Mouse (Mus musculus) neural tube, embryonic 14.5 days (tissue): ENCODE measurements around the gene Zfp740. TPM values are rescaled to one million over a fixed set of nuclear protein-coding genes. Genes with fewer than 3 reads are reported as not detected.

ENCODE experiments used
- ATAC-seq: fragments of 200-750 bp; cut with Nextera tagmentation; 2 replicates; pipeline ENCODE4 v1.8.0; 2017; ENCODE audit warnings: low read depth, mild to moderate bottlenecking, moderate TSS enrichment, moderate library complexity
- H3K27ac ChIP-seq: fragments of 300-500 bp; sonication (generic); 2 replicates; pipeline ENCODE4 v1.5.1; 2014; ENCODE audit warnings: low read depth, mild to moderate bottlenecking, control low read depth, low read length, moderate library complexity, mixed read lengths
- H3K27me3 ChIP-seq: fragments of 300-500 bp; sonication (generic); 2 replicates; pipeline ENCODE4 v1.6.1; 2014; ENCODE audit warnings: low read length; ENCODE audit not compliant: control insufficient read depth, insufficient read depth
- H3K36me3 ChIP-seq: fragments of 300-500 bp; sonication (generic); 2 replicates; pipeline ENCODE4 v1.6.1; 2014; ENCODE audit warnings: low read length, mixed read lengths; ENCODE audit not compliant: control insufficient read depth, insufficient read depth
- H3K4me1 ChIP-seq: fragments of 300-500 bp; sonication (generic); 2 replicates; pipeline ENCODE4 v1.6.1; 2014; ENCODE audit warnings: low read length; ENCODE audit not compliant: control insufficient read depth, insufficient read depth
- H3K4me2 ChIP-seq: fragments of 300-500 bp; sonication (generic); 2 replicates; pipeline ENCODE4 v1.6.1; 2014; ENCODE audit warnings: mild to moderate bottlenecking, low read depth, low read length, control low read depth
- H3K4me3 ChIP-seq: fragments of 300-500 bp; sonication (generic); 2 replicates; pipeline ENCODE4 v1.5.1; 2014; ENCODE audit warnings: low read depth, low read length, control low read depth, mixed read lengths
- H3K9ac ChIP-seq: fragments of 300-500 bp; sonication (generic); replicated peaks from 2 replicates; pipeline ENCODE4 v1.6.1; 2014; ENCODE audit warnings: low read depth, mild to moderate bottlenecking, control low read depth, low read length, mixed read lengths
- H3K9me3 ChIP-seq: fragments of 300-500 bp; sonication (generic); 2 replicates; pipeline ENCODE4 v1.6.1; 2016; ENCODE audit warnings: low read length; ENCODE audit not compliant: control insufficient read depth
- WGBS: fragments of 180-500 bp; shearing (Covaris S2); extraction: QIAGEN DNeasy Blood & Tissue Kit; methylation state at CpG from one replicate; pipeline ENCODE4 v1.1.7; 2014; 5-methylcytosine and 5-hydroxymethylcytosine counted together
- polyA plus RNA-seq: library from polyadenylated mRNA; unstranded; fragments of >200 nt; fragmentation: Nextera tagmentation; extraction: Ambion mirVana; gene quantifications from 2 replicates; pipeline ENCODE4 v1.2.1, GENCODE M21; 2014

Gene Zfp740
- polyA plus RNA-seq, 1 experiment from 2014 or later: 38.2 TPM

- Histone ChIP-seq H3K36me3 (no peaks in the 10 kb centered on the region), H3K4me2 (no peak overlapping the region), H3K9ac (no peak overlapping the region), H3K27me3 (no peaks in the 10 kb centered on the region), H3K27ac (no peak overlapping the region), H3K4me1 (no peaks in the 10 kb centered on the region), H3K4me3 (no peak overlapping the region), H3K9me3 (no peaks in the 10 kb centered on the region)
- no peak for ATAC-seq
- WGBS: 96% methylated on average over 3 of the region's 3 CpGs
Measured at GRCm38 (mm10) chr15:102173581-102173980, 29.5 kb upstream of the Zfp740 start.

- ATAC-seq: no peak
- WGBS: 87% methylated on average over 16 of the region's 16 CpGs
- no peak overlapping the region for H3K4me3 ChIP-seq
Measured at GRCm38 (mm10) chr15:102175736-102176319, 27.2 kb upstream of the Zfp740 start.

GRCm38 (mm10) chr15:102176571-102177316 lies 26.3 kb upstream of the Zfp740 start:
- H3K9ac ChIP-seq: no peak overlapping the region
- WGBS: 92% methylated on average over 7 of the region's 7 CpGs
- no peak for ATAC-seq

More at GRCm38 (mm10) chr15:102175736-102176319, 27.2 kb upstream of the Zfp740 start:
- H3K4me2 ChIP-seq: no peak overlapping the region
- H3K27ac ChIP-seq: no peak overlapping the region
- no peak overlapping the region for H3K9ac ChIP-seq
- H3K4me1 ChIP-seq: no peaks in the 10 kb centered on the region
- H3K27me3 ChIP-seq: no peaks in the 10 kb centered on the region
- H3K9me3 ChIP-seq: no peaks in the 10 kb centered on the region
- H3K36me3 ChIP-seq: no peaks in the 10 kb centered on the region

GRCm38 (mm10) chr15:102177417-102177816 lies 25.6 kb upstream of the Zfp740 start:
- no peak overlapping the region for H3K4me3 ChIP-seq
- WGBS: 88% methylated on average over 8 of the region's 8 CpGs
- H3K9me3 ChIP-seq: no peaks in the 10 kb centered on the region
- no peak for ATAC-seq
- no peak overlapping the region for H3K4me2 ChIP-seq
- H3K4me1 ChIP-seq: no peaks in the 10 kb centered on the region
- no peaks in the 10 kb centered on the region for H3K36me3 ChIP-seq
- H3K27ac ChIP-seq: no peak overlapping the region
- no peak overlapping the region for H3K9ac ChIP-seq
- no peaks in the 10 kb centered on the region for H3K27me3 ChIP-seq

More at GRCm38 (mm10) chr15:102176571-102177316, 26.3 kb upstream of the Zfp740 start:
- Histone ChIP-seq H3K4me2 (no peak overlapping the region), H3K4me1 (no peaks in the 10 kb centered on the region), H3K4me3 (no peak overlapping the region), H3K27me3 (no peaks in the 10 kb centered on the region), H3K9me3 (no peaks in the 10 kb centered on the region), H3K36me3 (no peaks in the 10 kb centered on the region), H3K27ac (no peak overlapping the region)

GRCm38 (mm10) chr15:102178279-102178678 lies 24.8 kb upstream of the Zfp740 start:
- WGBS: 18% methylated on average over 6 of the region's 6 CpGs
- Histone ChIP-seq H3K4me1 (no peaks in the 10 kb centered on the region), H3K27ac (no peak overlapping the region)

GRCm38 (mm10) chr15:102179106-102179505 lies 23.9 kb upstream of the Zfp740 start:
- no peak for ATAC-seq
- H3K9me3 ChIP-seq: no peaks in the 10 kb centered on the region
- WGBS: 83% methylated on average over 9 of the region's 9 CpGs
- H3K36me3 ChIP-seq: no peaks in the 10 kb centered on the region
- no peaks in the 10 kb centered on the region for H3K4me1 ChIP-seq
- no peak overlapping the region for H3K9ac ChIP-seq
- H3K4me3 ChIP-seq: no peak overlapping the region
- no peak overlapping the region for H3K27ac ChIP-seq
- H3K27me3 ChIP-seq: no peaks in the 10 kb centered on the region
- no peak overlapping the region for H3K4me2 ChIP-seq

More at GRCm38 (mm10) chr15:102178279-102178678, 24.8 kb upstream of the Zfp740 start:
- no peak for ATAC-seq
- no peak overlapping the region for H3K4me3 ChIP-seq
- no peaks in the 10 kb centered on the region for H3K27me3 ChIP-seq
- no peaks in the 10 kb centered on the region for H3K9me3 ChIP-seq
- no peak overlapping the region for H3K9ac ChIP-seq
- no peak overlapping the region for H3K4me2 ChIP-seq
- no peaks in the 10 kb centered on the region for H3K36me3 ChIP-seq

- no peak for ATAC-seq
- Histone ChIP-seq H3K9ac (no peak overlapping the region), H3K4me2 (no peak overlapping the region), H3K27me3 (no peaks in the 10 kb centered on the region), H3K4me1 (no peaks in the 10 kb centered on the region), H3K27ac (no peak overlapping the region), H3K9me3 (no peaks in the 10 kb centered on the region), H3K4me3 (no peak overlapping the region), H3K36me3 (no peaks in the 10 kb centered on the region)
- WGBS: 93% methylated on average over 14 of the region's 14 CpGs
Measured at GRCm38 (mm10) chr15:102179924-102180323, 23.1 kb upstream of the Zfp740 start.

- 81% methylated on average over 3 of the region's 3 CpGs for WGBS
- no peak overlapping the region for H3K4me3 ChIP-seq
- no peaks in the 10 kb centered on the region for H3K4me1 ChIP-seq
- H3K36me3 ChIP-seq: no peaks in the 10 kb centered on the region
- no peaks in the 10 kb centered on the region for H3K9me3 ChIP-seq
- H3K27ac ChIP-seq: no peak overlapping the region
- no peaks in the 10 kb centered on the region for H3K27me3 ChIP-seq
- no peak for ATAC-seq
- no peak overlapping the region for H3K4me2 ChIP-seq
- H3K9ac ChIP-seq: no peak overlapping the region
Measured at GRCm38 (mm10) chr15:102183076-102183475, 20.0 kb upstream of the Zfp740 start.

GRCm38 (mm10) chr15:102186239-102186638 lies 16.8 kb upstream of the Zfp740 start:
- H3K36me3 ChIP-seq: no peaks in the 10 kb centered on the region
- WGBS: 87% methylated on average over 11 of the region's 11 CpGs
- no peak for ATAC-seq
- H3K27ac ChIP-seq: no peak overlapping the region
- no peaks in the 10 kb centered on the region for H3K4me1 ChIP-seq
- H3K4me2 ChIP-seq: no peak overlapping the region
- H3K9me3 ChIP-seq: no peaks in the 10 kb centered on the region
- H3K4me3 ChIP-seq: no peak overlapping the region
- no peak overlapping the region for H3K9ac ChIP-seq
- H3K27me3 ChIP-seq: no peaks in the 10 kb centered on the region
